Mouse (Mus musculus): ENCODE results near the gene Ap2s1. TPM values are rescaled to one million over a fixed set of nuclear protein-coding genes. Genes with fewer than 3 reads are reported as not detected.

Gene Ap2s1
- polyA plus RNA-seq, 1 experiment from 2014 or later: 255 TPM

DNA sequence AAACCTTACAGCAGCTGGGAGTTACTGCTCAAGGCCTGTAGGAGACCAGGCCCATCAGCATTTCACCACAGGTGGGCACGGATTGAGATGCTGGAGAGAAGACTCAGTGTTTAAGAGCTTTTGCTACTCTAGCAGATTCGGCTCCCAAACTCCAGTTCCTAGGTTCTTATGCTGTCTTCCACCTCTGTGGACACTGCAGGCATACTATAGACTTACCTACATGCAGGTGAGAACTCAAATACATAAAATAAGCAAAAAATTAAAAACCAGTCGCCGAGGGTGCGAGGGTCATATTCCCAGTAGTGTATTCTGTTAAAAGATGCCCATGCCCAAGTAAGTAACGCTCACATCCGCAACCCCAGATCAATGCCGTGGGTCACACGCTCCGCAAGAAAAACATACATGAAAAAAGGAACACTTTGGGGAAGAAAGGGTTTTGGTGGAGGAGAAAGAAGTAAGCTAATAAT lies 571 bp upstream of the Ap2s1 start:
- Histone ChIP-seq H3K27ac (ENCODE audit: low read depth) (no peak overlapping the region), H3K4me1 (replicated peaks; ENCODE audit: control insufficient read depth, insufficient read depth, low read length) (peaks cover 8% of the 10 kb centered on the region), H3K36me3 (ENCODE audit: control insufficient read depth, insufficient read depth, low read length) (peaks cover 6% of the 10 kb centered on the region; the same call in 1 of the 2 replicates), H3K4me2 (ENCODE audit: low read length) (peak overlapping the region; percentile 36), H3K9me3 (ENCODE audit: control insufficient read depth, low read length) (no peaks in the 10 kb centered on the region), H3K9ac (ENCODE audit: low read length) (no peak overlapping the region), H3K4me3 (ENCODE audit: low read depth, low read length) (peak overlapping the region; percentile 75), H3K27me3 (replicated peaks; ENCODE audit: control insufficient read depth, insufficient read depth, low read length) (no peaks in the 10 kb centered on the region)
- DNase-seq (ENCODE audit: low spot score) (no peak), ATAC-seq (replicated peaks; ENCODE audit: low FRiP score, low TSS enrichment, low read depth) (peak; percentile 6)
- 47% methylated on average over 10 of the region's 10 CpGs for WGBS

DNA sequence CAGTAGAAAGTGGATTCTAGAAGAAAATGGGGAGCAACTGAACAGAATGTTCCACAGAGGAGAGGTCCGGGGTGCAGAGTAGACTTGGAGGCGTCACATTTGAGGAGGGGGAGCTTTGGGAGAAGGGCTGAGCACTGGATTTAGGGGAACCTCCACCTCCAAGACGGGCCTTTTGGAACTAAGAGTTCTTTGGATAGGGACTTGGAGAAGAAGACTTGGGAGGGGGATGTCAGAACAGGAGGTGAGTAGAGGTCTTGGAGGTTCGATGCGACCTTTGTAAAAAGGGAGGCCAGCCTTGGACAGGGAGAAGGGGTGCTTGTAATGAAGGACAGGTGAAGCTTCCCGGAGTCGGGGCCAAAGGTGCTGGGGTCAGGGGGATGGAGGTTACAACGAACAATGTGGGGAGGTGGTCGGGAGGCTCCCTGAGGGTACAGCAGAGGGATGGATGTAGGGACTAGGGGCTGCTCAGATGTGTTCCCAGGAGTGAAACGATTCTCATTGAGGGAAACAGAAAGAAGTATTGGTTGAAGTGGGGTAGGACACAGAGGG lies 920 bp downstream of the Ap2s1 start:
- Histone ChIP-seq H3K4me2 (ENCODE audit: low read length) (peak overlapping the region; percentile 76), H3K9me3 (ENCODE audit: control insufficient read depth, low read length) (no peaks in the 10 kb centered on the region), H3K4me1 (replicated peaks; ENCODE audit: control insufficient read depth, insufficient read depth, low read length) (peaks cover 8% of the 10 kb centered on the region), H3K27me3 (replicated peaks; ENCODE audit: control insufficient read depth, insufficient read depth, low read length) (no peaks in the 10 kb centered on the region), H3K27ac (ENCODE audit: low read depth) (0 out of 2 replicates have a peak overlapping the region, but pooled peaks have one; percentile 1), H3K4me3 (ENCODE audit: low read depth, low read length) (peak overlapping the region; percentile 75), H3K36me3 (ENCODE audit: control insufficient read depth, insufficient read depth, low read length) (peaks cover 17% of the 10 kb centered on the region), H3K9ac (ENCODE audit: low read length) (peak overlapping the region; percentile 72)
- no peak for ATAC-seq (replicated peaks; ENCODE audit: low FRiP score, low TSS enrichment, low read depth)
- WGBS: 59% methylated on average over 10 of the region's 10 CpGs
- DNase-seq (ENCODE audit: low spot score): no peak

DNA sequence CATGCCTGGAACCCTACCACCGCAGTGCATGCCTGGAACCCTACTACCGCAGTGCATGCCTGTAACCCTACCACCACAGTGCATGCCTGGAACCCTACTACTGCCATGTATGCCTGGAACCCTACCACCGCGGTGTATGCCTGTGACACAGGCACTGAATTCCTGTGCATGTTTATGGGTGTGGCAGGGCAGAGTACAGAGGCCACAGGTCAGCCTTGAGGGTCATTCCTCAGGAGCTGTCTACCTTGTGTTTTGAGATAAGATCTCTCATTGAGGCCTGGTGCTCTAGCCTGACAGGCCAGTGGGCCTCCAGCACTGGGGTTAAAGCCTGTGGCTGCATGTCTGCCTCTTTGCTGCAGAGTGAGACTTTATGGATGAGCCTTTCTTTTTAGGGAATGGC lies 7.2 kb downstream of the Ap2s1 start:
- peaks cover 62% of the 10 kb centered on the region for H3K36me3 ChIP-seq (ENCODE audit: control insufficient read depth, insufficient read depth, low read length)

DNA sequence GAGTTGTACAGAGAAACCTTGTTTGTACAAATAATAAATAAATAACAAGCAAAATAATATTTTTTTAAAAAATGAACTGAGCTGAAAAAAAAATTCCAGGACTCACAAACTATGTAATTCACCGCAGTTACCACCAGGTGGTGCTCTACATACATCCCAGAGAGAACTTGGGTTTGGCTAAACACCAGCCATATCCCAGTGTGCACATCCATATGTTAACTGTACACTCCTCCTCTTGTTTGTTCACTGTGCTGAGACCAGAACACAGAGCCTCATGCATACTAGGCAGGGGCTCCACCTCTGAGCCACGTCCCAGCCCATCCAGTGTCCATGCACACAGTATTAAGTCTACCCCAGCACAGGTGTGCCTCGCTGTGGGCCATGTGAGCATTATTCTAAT lies 7.9 kb downstream of the Ap2s1 start:
- peak; percentile 72 for DNase-seq (ENCODE audit: low spot score)
- Histone ChIP-seq H3K36me3 (ENCODE audit: control insufficient read depth, insufficient read depth, low read length) (peaks cover 62% of the 10 kb centered on the region), H3K4me1 (replicated peaks; ENCODE audit: control insufficient read depth, insufficient read depth, low read length) (no peaks in the 10 kb centered on the region), H3K27ac (ENCODE audit: low read depth) (no peak overlapping the region), H3K9ac (ENCODE audit: low read length) (0 out of 2 replicates have a peak overlapping the region, but pooled peaks have one; percentile 7), H3K9me3 (ENCODE audit: control insufficient read depth, low read length) (no peaks in the 10 kb centered on the region), H3K4me2 (ENCODE audit: low read length) (no peak overlapping the region), H3K4me3 (ENCODE audit: low read depth, low read length) (no peak overlapping the region), H3K27me3 (replicated peaks; ENCODE audit: control insufficient read depth, insufficient read depth, low read length) (no peaks in the 10 kb centered on the region)
- WGBS: 60% methylated on average over 3 of the region's 3 CpGs
- ATAC-seq (replicated peaks; ENCODE audit: low FRiP score, low TSS enrichment, low read depth): peak; percentile 65; the same call in 1 of the 2 replicates

More for the DNA sequence above, 7.2 kb downstream of the Ap2s1 start:
- Histone ChIP-seq H3K27ac (ENCODE audit: low read depth) (no peak overlapping the region), H3K27me3 (replicated peaks; ENCODE audit: control insufficient read depth, insufficient read depth, low read length) (no peaks in the 10 kb centered on the region), H3K9ac (ENCODE audit: low read length) (no peak overlapping the region), H3K9me3 (ENCODE audit: control insufficient read depth, low read length) (no peaks in the 10 kb centered on the region), H3K4me1 (replicated peaks; ENCODE audit: control insufficient read depth, insufficient read depth, low read length) (no peaks in the 10 kb centered on the region), H3K4me2 (ENCODE audit: low read length) (no peak overlapping the region), H3K4me3 (ENCODE audit: low read depth, low read length) (no peak overlapping the region)
- DNase-seq (ENCODE audit: low spot score) (no peak), ATAC-seq (replicated peaks; ENCODE audit: low FRiP score, low TSS enrichment, low read depth) (no peak)
- 69% methylated on average over 4 of the region's 4 CpGs for WGBS

DNA sequence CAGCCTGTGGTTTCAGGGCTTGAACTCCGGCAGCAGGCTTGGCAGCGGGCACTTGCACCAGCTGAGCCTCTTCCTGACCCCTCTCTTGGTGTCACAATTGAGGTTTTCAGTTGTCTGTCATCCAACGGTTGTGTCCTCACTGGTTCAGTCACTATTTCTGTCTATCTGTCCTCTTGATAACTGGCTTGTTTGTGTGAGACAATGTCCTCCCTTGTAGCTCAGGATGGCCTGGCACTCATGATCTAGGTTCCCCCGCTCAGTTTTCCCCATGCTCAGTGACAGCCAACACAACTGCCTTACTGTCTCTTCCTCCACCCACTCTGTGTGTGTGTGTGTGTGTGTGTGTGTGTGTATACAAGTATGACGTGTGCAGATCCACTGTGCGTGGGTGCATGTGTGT lies 9.4 kb downstream of the Ap2s1 start:
- Histone ChIP-seq H3K4me3 (ENCODE audit: low read depth, low read length) (no peak overlapping the region), H3K4me1 (replicated peaks; ENCODE audit: control insufficient read depth, insufficient read depth, low read length) (no peaks in the 10 kb centered on the region), H3K36me3 (ENCODE audit: control insufficient read depth, insufficient read depth, low read length) (peaks cover 56% of the 10 kb centered on the region), H3K9me3 (ENCODE audit: control insufficient read depth, low read length) (no peaks in the 10 kb centered on the region), H3K27me3 (replicated peaks; ENCODE audit: control insufficient read depth, insufficient read depth, low read length) (no peaks in the 10 kb centered on the region), H3K4me2 (ENCODE audit: low read length) (no peak overlapping the region), H3K9ac (ENCODE audit: low read length) (no peak overlapping the region), H3K27ac (ENCODE audit: low read depth) (no peak overlapping the region)
- DNase-seq (ENCODE audit: low spot score) (no peak), ATAC-seq (replicated peaks; ENCODE audit: low FRiP score, low TSS enrichment, low read depth) (no peak)
- WGBS: 89% methylated on average over 6 of the region's 6 CpGs

DNA sequence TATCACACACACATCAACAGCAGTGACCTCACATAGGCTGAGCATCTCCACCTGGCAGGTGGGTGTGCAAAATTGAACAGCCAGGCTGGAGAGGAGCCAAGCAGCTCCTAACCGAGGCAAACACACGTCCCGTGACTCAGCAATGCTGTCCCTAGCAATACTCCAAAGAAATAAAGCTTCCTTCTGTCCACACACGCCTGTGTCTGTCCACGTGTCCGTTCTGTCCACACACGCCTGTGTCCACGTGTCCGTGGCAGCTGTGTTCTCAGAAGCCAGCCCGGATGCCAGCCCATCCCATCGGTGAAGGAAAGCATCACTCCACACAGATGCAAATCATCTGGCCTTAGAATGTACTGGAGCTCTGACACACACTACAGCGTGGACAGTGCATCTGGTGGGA lies 13.8 kb downstream of the Ap2s1 start:
- Histone ChIP-seq H3K4me1 (replicated peaks; ENCODE audit: control insufficient read depth, insufficient read depth, low read length) (no peaks in the 10 kb centered on the region), H3K9me3 (ENCODE audit: control insufficient read depth, low read length) (no peaks in the 10 kb centered on the region), H3K36me3 (ENCODE audit: control insufficient read depth, insufficient read depth, low read length) (peaks cover 26% of the 10 kb centered on the region), H3K27me3 (replicated peaks; ENCODE audit: control insufficient read depth, insufficient read depth, low read length) (no peaks in the 10 kb centered on the region), H3K27ac (ENCODE audit: low read depth) (no peak overlapping the region), H3K4me3 (ENCODE audit: low read depth, low read length) (no peak overlapping the region), H3K9ac (ENCODE audit: low read length) (no peak overlapping the region), H3K4me2 (ENCODE audit: low read length) (no peak overlapping the region)
- ATAC-seq (replicated peaks; ENCODE audit: low FRiP score, low TSS enrichment, low read depth) (no peak), DNase-seq (ENCODE audit: low spot score) (no peak)
- WGBS: 82% methylated on average over 12 of the region's 12 CpGs

DNA sequence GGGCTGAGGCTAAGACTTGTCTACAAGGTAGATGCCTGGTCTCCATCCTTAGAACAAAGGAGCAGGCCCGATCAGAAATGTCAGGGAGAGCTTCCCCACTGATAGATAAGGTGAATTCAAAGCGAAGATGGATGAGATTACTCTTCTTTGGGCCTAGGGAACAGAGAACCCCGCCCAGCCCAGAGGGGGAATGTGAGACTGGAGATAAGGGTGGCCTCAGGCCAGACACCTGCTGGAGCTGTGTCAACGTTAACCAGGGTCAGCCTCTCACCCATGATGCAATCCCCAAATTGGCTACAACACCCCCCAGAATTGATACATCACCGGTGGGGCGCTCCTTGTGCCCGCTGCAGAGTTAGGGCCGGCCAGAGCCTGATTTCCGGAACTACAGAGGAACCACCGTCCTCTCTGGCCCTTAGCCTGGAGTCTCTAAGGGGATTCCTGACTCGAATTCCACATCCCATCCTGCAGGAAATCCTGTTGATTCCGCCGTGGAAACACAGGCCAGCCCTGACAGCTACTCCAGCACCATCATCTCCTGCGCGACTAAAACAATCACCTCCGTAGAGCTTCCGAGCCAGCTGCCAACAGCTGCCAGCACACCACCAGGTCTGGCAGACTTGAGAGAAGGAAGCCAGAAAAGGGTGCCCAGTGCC lies 17.3 kb downstream of the Ap2s1 start:
- no peak for DNase-seq (ENCODE audit: low spot score)
- no peak overlapping the region for H3K4me2 ChIP-seq (ENCODE audit: low read length)
- ATAC-seq (replicated peaks; ENCODE audit: low FRiP score, low TSS enrichment, low read depth): no peak
- H3K4me1 ChIP-seq (replicated peaks; ENCODE audit: control insufficient read depth, insufficient read depth, low read length): no peaks in the 10 kb centered on the region
- no peaks in the 10 kb centered on the region for H3K36me3 ChIP-seq (ENCODE audit: control insufficient read depth, insufficient read depth, low read length)
- H3K9me3 ChIP-seq (ENCODE audit: control insufficient read depth, low read length): no peaks in the 10 kb centered on the region
- H3K27ac ChIP-seq (ENCODE audit: low read depth): no peak overlapping the region
- H3K4me3 ChIP-seq (ENCODE audit: low read depth, low read length): no peak overlapping the region
- no peaks in the 10 kb centered on the region for H3K27me3 ChIP-seq (replicated peaks; ENCODE audit: control insufficient read depth, insufficient read depth, low read length)
- no peak overlapping the region for H3K9ac ChIP-seq (ENCODE audit: low read length)
- WGBS: 54% methylated on average over 17 of the region's 17 CpGs

DNA sequence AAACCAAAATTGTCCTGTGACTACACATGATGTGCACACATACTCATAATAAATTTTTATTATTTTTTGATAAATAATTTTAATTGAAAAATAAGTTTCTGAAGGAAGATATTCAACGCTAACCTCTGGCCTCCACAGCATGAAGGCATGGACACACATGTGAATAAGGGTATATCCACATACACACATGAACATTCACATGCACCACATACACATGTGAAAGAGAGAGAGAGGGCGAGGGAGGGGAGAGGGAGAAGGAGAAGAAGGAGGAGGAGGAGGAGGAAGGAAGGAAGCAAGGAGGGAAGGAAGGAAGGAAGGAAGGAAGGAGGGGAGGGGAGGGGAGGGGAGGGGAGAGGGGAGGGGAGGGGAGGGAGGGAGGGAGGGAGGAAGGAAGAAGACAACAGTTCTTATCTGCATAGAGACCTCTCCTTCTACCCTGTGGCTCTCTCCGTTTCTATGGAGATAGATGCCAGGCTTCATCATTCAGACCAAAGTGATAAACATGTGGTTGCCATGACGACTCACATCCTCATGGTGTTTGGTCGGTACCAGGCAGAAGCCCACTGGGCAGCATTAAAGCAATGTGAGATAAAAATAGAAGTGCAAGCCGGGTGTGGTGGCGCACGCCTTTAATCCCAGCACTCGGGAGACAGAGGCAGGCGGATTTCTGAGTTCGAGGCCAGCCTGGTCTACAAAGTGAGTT lies 20.8 kb downstream of the Ap2s1 start:
- H3K9ac ChIP-seq (ENCODE audit: low read length): no peak overlapping the region
- no peaks in the 10 kb centered on the region for H3K4me1 ChIP-seq (replicated peaks; ENCODE audit: control insufficient read depth, insufficient read depth, low read length)
- WGBS: 60% methylated on average over 10 of the region's 11 CpGs
- no peak overlapping the region for H3K27ac ChIP-seq (ENCODE audit: low read depth)
- H3K9me3 ChIP-seq (ENCODE audit: control insufficient read depth, low read length): no peaks in the 10 kb centered on the region
- ATAC-seq (replicated peaks; ENCODE audit: low FRiP score, low TSS enrichment, low read depth) (no peak), DNase-seq (ENCODE audit: low spot score) (no peak)
- no peaks in the 10 kb centered on the region for H3K36me3 ChIP-seq (ENCODE audit: control insufficient read depth, insufficient read depth, low read length)
- no peaks in the 10 kb centered on the region for H3K27me3 ChIP-seq (replicated peaks; ENCODE audit: control insufficient read depth, insufficient read depth, low read length)
- no peak overlapping the region for H3K4me2 ChIP-seq (ENCODE audit: low read length)
- H3K4me3 ChIP-seq (ENCODE audit: low read depth, low read length): no peak overlapping the region

Measured in intestine, embryonic 14.5 days (tissue).